Mouse (Mus musculus) forebrain, embryonic 12.5 days (tissue): ENCODE measurements around the gene Atf6b. TPM values are rescaled to one million over a fixed set of nuclear protein-coding genes. Genes with fewer than 3 reads are reported as not detected.

Experiments
- ATAC-seq: fragments of 200-750 bp; cut with Nextera tagmentation; 2 replicates; pipeline ENCODE4 v1.8.0; 2017; ENCODE audit warnings: moderate TSS enrichment; ENCODE audit not compliant: low FRiP score
- H3K27ac ChIP-seq: fragments of 300-500 bp; sonication (generic); 2 replicates; pipeline ENCODE4 v1.5.1; 2016; ENCODE audit warnings: mild to moderate bottlenecking
- H3K27me3 ChIP-seq: fragments of 300-500 bp; sonication (generic); 2 replicates; pipeline ENCODE4 v1.6.1; 2016; ENCODE audit warnings: mild to moderate bottlenecking
- H3K36me3 ChIP-seq: fragments of 300-500 bp; sonication (generic); replicated peaks from 2 replicates; pipeline ENCODE4 v1.6.1; 2016; ENCODE audit warnings: mild to moderate bottlenecking
- H3K4me1 ChIP-seq: fragments of 300-500 bp; sonication (generic); 2 replicates; pipeline ENCODE4 v1.6.1; 2016
- H3K4me2 ChIP-seq: fragments of 300-500 bp; sonication (generic); 2 replicates; pipeline ENCODE4 v1.6.1; 2016; ENCODE audit warnings: mild to moderate bottlenecking, moderate library complexity
- H3K4me3 ChIP-seq: fragments of 300-500 bp; sonication (generic); replicated peaks from 2 replicates; pipeline ENCODE4 v1.5.1; 2016; ENCODE audit warnings: mild to moderate bottlenecking
- H3K9ac ChIP-seq: fragments of 300-500 bp; sonication (generic); 2 replicates; pipeline ENCODE4 v1.6.1; 2016; ENCODE audit warnings: mild to moderate bottlenecking
- H3K9me3 ChIP-seq: fragments of 300-500 bp; sonication (generic); 2 replicates; pipeline ENCODE4 v1.6.1; 2016
- WGBS: fragments of 180-500 bp; shearing (Covaris S2); methylation state at CpG from one replicate; pipeline ENCODE4 v1.1.7; 2016; 5-methylcytosine and 5-hydroxymethylcytosine counted together
- polyA plus RNA-seq: library from polyadenylated mRNA; unstranded; fragments of >200 nt; fragmentation: Nextera tagmentation; extraction: Ambion mirVana; gene quantifications from 2 replicates; pipeline ENCODE4 v1.2.1, GENCODE M21; 2016

The Atf6b gene
- polyA plus RNA-seq, 1 experiment from 2014 or later = 109 TPM

DNA sequence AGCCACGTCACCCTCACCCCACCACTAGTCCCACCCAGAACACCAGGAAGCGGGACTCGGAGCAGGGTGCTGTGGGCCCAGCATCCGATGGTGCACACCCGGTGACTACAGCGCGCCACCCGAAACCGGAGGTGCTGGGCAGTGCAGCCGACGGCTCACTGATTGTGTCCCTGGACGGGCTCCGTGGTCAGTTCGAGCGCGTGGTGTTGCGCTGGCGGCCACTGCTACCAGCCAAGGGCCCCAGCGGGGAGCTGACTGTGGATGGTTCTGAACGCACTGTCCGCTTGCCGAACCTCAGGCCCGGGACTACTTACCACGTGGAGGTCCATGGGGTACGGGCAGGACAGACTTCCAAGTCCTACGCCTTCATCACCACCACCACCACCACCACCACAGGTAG lies 33.2 kb downstream of the Atf6b start:
- H3K9ac ChIP-seq = no peak overlapping the region
- no peak overlapping the region for H3K27ac ChIP-seq
- peaks cover 33% of the 10 kb centered on the region; the same call in 1 of the 2 replicates for H3K27me3 ChIP-seq
- H3K4me1 ChIP-seq = no peaks in the 10 kb centered on the region
- no peak overlapping the region for H3K4me2 ChIP-seq
- H3K9me3 ChIP-seq = no peaks in the 10 kb centered on the region
- ATAC-seq = no peak
- no peaks in the 10 kb centered on the region for H3K36me3 ChIP-seq
- no peak overlapping the region for H3K4me3 ChIP-seq
- 83% methylated on average over 26 of the region's 26 CpGs for WGBS

- H3K27ac ChIP-seq = no peak overlapping the region
- 77% methylated on average over 4 of the region's 4 CpGs for WGBS
These were observed 33.7 kb downstream of the Atf6b start for GRCm38 (mm10) chr17:34680621-34681020.

DNA sequence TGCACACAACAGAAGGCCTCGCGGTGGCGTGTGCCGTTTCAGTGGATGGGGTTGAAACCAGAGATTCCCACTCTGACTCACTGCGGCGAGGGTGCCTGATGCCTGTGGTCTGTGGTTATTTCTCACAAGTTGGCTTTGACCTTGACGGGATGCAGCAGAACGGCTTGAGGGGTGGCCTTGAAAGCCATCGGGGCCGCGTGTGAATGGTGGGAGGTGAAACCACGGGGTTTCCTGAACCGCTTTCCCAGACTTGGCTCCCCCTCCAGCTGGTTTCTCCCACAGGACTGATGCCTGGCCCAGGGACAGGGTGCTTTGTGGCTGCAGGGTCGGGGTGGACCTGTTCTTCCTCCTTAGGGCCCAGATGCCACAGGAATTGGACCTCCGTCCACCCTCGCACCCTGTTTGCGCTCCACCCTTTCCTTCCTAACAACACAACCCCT lies 34.2 kb downstream of the Atf6b start:
- no peak overlapping the region for H3K4me2 ChIP-seq
- H3K9ac ChIP-seq = no peak overlapping the region
- WGBS = 84% methylated on average over 17 of the region's 17 CpGs
- H3K9me3 ChIP-seq = no peaks in the 10 kb centered on the region
- H3K4me3 ChIP-seq = no peak overlapping the region
- no peaks in the 10 kb centered on the region for H3K36me3 ChIP-seq
- peaks cover 25% of the 10 kb centered on the region; the same call in 1 of the 2 replicates for H3K27me3 ChIP-seq
- no peaks in the 10 kb centered on the region for H3K4me1 ChIP-seq
- no peak for ATAC-seq
- H3K27ac ChIP-seq = no peak overlapping the region

More at GRCm38 (mm10) chr17:34680621-34681020, 33.7 kb downstream of the Atf6b start:
- Histone ChIP-seq H3K4me1 (no peaks in the 10 kb centered on the region), H3K36me3 (no peaks in the 10 kb centered on the region), H3K4me3 (no peak overlapping the region), H3K9ac (no peak overlapping the region), H3K4me2 (no peak overlapping the region), H3K27me3 (peaks cover 30% of the 10 kb centered on the region; the same call in 1 of the 2 replicates), H3K9me3 (no peaks in the 10 kb centered on the region)
- no peak for ATAC-seq

DNA sequence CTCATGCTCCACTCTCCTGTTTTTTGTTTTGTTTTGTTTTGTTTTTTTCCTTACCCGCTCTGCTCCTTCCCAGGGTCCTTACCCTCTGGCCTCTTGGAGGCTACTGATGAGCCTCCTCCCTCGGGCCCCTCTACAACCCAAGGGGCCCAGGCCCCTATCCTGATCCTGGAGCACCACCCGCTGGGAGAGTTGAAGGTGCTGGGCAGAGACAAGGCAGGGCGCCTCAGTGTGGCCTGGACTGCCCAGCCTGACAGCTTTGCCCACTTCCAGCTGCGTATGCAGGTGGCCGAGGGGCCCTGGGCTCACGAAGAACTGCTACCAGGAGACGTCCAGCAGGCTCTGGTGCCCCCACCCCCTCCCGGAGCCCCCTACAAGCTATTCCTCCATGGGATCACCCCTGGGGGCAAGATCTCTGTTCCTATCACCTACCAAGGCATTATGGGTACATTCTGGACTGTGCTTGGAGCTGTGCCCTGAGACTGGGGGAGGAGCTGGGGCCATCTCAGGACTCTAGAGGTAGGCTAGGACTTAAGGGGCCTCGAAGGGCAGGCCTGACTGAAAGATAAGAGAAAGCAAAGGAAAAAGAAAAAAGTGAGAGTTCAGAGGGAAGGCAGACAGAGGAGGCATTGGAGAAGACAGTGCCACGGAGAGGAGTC lies 35.1 kb downstream of the Atf6b start:
- Histone ChIP-seq H3K9ac (no peak overlapping the region), H3K27me3 (peaks cover 21% of the 10 kb centered on the region; the same call in 1 of the 2 replicates), H3K4me3 (no peak overlapping the region), H3K27ac (no peak overlapping the region), H3K9me3 (no peaks in the 10 kb centered on the region), H3K36me3 (no peaks in the 10 kb centered on the region), H3K4me2 (no peak overlapping the region), H3K4me1 (no peaks in the 10 kb centered on the region)
- 76% methylated on average over 11 of the region's 11 CpGs for WGBS
- no peak for ATAC-seq

GRCm38 (mm10) chr17:34683179-34683578 lies 36.2 kb downstream of the Atf6b start:
- 73% methylated on average over 8 of the region's 8 CpGs for WGBS
- Histone ChIP-seq H3K9me3 (no peaks in the 10 kb centered on the region), H3K27me3 (peaks cover 12% of the 10 kb centered on the region; the same call in 1 of the 2 replicates), H3K36me3 (no peaks in the 10 kb centered on the region), H3K27ac (no peak overlapping the region), H3K4me3 (no peak overlapping the region), H3K4me1 (no peaks in the 10 kb centered on the region), H3K4me2 (no peak overlapping the region), H3K9ac (no peak overlapping the region)
- ATAC-seq = no peak

GRCm38 (mm10) chr17:34683686-34684220 lies 36.8 kb downstream of the Atf6b start:
- H3K36me3 ChIP-seq = no peaks in the 10 kb centered on the region
- H3K4me1 ChIP-seq = no peaks in the 10 kb centered on the region
- H3K9ac ChIP-seq = no peak overlapping the region
- H3K27me3 ChIP-seq = peaks cover 12% of the 10 kb centered on the region; the same call in 1 of the 2 replicates
- no peak overlapping the region for H3K4me3 ChIP-seq
- no peak overlapping the region for H3K27ac ChIP-seq
- no peaks in the 10 kb centered on the region for H3K9me3 ChIP-seq
- H3K4me2 ChIP-seq = no peak overlapping the region
- ATAC-seq = no peak
- 72% methylated on average over 10 of the region's 10 CpGs for WGBS

DNA sequence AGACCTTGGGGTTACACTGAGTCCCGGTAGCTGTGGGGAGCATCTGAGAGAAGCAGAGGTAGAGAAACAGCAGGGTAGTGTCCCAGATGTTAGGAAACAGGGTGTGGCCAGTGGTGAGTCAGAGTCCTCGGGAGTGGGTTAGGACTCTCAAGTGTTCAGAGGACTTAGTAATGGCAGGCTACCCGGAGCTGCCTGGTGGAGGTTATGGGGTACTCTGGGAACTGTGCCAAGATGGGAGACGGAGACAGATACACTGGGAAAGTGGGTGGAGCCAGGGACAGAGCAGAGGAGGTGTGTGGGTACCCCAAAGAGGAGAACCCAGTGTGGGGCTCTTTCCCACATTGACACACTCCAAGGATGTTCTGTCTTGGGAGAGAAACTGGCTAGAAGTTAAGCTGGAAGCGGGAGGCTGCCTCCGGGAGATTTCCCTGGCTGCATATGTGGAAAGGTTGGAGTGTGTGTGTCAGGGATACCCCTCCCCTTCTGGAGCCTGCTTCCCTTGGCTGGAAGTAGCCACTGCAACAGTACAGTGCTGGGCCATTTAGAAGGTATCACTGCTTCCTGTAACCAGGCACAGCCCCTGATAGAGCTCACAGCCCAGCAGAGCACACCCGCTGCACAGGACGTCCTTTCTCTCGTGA lies 37.4 kb downstream of the Atf6b start:
- ATAC-seq = no peak
- Histone ChIP-seq H3K4me2 (no peak overlapping the region), H3K36me3 (no peaks in the 10 kb centered on the region), H3K9me3 (no peaks in the 10 kb centered on the region), H3K4me3 (no peak overlapping the region), H3K27me3 (0 out of 2 replicates have a peak, but pooled peaks cover 12% of the 10 kb centered on the region), H3K9ac (no peak overlapping the region), H3K4me1 (no peaks in the 10 kb centered on the region), H3K27ac (no peak overlapping the region)
- WGBS = 73% methylated on average over 9 of the region's 9 CpGs

DNA sequence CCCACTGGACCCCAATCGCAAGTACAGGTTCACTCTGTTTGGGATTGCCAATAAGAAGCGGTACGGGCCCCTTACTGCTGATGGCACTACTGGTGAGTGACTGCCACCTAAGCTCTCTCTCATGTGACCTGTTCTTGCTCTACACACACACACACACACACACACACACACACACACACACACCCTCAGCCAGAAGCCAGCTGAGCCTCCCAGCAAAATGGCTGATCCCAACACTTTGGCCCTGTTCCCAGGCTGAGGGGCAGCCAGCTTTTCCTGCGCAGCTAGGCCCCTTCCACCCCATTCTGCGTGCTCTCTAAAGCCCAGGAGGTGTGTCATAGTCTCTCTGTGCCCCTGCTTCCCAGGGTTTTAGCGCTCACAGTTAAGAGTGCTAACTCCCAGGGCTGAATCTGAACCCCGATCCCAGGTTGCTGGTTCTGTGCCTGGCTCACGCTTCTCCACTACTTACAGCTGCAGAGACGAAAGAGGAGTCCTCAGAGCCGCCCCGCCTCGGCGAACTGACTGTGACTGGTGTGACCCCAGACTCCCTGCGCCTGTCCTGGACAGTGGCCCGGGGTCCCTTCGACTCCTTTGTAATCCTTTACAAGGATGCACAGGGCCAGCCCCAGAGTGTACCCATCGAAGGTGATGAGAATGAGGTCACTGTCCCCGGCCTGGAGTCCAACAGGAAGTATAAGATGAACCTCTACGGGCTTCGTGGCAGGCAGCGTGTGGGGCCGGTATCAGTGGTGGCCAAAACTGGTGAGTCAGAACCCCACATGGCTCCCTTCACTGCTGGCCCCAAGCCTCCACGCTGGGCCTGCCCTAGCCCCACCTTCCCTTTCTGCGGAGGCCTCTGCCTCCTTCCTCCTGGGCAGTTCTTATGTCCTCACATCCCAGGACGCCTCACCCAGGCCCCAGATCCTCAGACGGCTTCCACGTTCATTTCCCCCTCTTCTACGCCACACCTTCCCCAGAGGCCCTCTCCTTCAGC lies 38.5 kb downstream of the Atf6b start:
- 81% methylated on average over 28 of the region's 28 CpGs for WGBS

GRCm38 (mm10) chr17:34688889-34689288 lies 41.9 kb downstream of the Atf6b start:
- Histone ChIP-seq H3K9ac (no peak overlapping the region), H3K4me2 (no peak overlapping the region), H3K27ac (no peak overlapping the region), H3K9me3 (no peaks in the 10 kb centered on the region), H3K27me3 (no peaks in the 10 kb centered on the region), H3K36me3 (no peaks in the 10 kb centered on the region), H3K4me1 (no peaks in the 10 kb centered on the region), H3K4me3 (no peak overlapping the region)
- no peak for ATAC-seq
- WGBS = 94% methylated on average over 7 of the region's 7 CpGs

More for the DNA sequence above, 38.5 kb downstream of the Atf6b start:
- Histone ChIP-seq H3K4me3 (no peak overlapping the region), H3K4me1 (no peaks in the 10 kb centered on the region), H3K27ac (no peak overlapping the region), H3K36me3 (no peaks in the 10 kb centered on the region), H3K4me2 (no peak overlapping the region), H3K9me3 (no peaks in the 10 kb centered on the region), H3K9ac (no peak overlapping the region; the same call in 1 of the 2 replicates), H3K27me3 (0 out of 2 replicates have a peak, but pooled peaks cover 2% of the 10 kb centered on the region)
- no peak for ATAC-seq

- 79% methylated on average over 4 of the region's 4 CpGs for WGBS
- no peak for ATAC-seq
- Histone ChIP-seq H3K36me3 (no peaks in the 10 kb centered on the region), H3K4me2 (no peak overlapping the region), H3K27me3 (no peaks in the 10 kb centered on the region), H3K4me3 (no peak overlapping the region), H3K4me1 (no peaks in the 10 kb centered on the region), H3K27ac (no peak overlapping the region), H3K9me3 (no peaks in the 10 kb centered on the region), H3K9ac (no peak overlapping the region)
These were observed 43.5 kb downstream of the Atf6b start for GRCm38 (mm10) chr17:34690458-34690857.

DNA sequence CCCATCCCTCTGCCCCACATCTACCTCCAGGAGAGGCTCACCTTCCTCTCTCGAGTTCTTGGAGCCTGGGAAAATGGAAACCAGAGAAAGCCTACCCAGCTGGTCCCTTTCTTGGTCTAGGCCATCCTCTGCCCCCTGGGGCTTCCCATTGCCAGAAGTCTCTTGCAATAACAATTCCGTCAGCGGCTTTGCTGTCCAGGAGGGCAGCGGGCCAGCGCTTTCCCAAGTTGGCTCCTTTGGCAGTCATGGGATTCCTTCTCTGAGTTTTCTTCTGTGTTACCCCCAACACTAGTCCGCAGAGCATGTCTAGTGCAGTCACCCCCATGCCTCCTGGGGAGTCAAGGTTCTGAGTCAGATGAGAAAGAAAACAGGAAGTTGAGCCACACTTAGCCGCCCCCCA lies 46.0 kb downstream of the Atf6b start:
- Histone ChIP-seq H3K27ac (no peak overlapping the region), H3K4me2 (no peak overlapping the region), H3K9me3 (no peaks in the 10 kb centered on the region), H3K4me1 (no peaks in the 10 kb centered on the region), H3K9ac (no peak overlapping the region), H3K4me3 (no peak overlapping the region), H3K36me3 (no peaks in the 10 kb centered on the region), H3K27me3 (no peaks in the 10 kb centered on the region)
- ATAC-seq = no peak
- 70% methylated on average over 7 of the region's 7 CpGs for WGBS
